Mouse (Mus musculus) heart, postnatal 0 days (tissue): ENCODE results near the gene Tprkb.

Source experiments
- CTCF ChIP-seq: IDR thresholded peaks from 2 replicates; pipeline ENCODE4 v1.5.1; 2016; ENCODE audit warnings: antibody characterized with exemption, control low read depth, low read depth
- EP300 ChIP-seq: IDR thresholded peaks from 2 replicates; pipeline ENCODE4 v1.6.1; 2016; ENCODE audit warnings: antibody characterized with exemption, low read depth

GRCm38 (mm10) chr6:85929312-85929711 is 17.6 kb downstream of the Tprkb start:
- TF ChIP-seq CTCF (no peak), EP300 (no peak)
